Mouse (Mus musculus) stomach, embryonic 15.5 days (tissue): ENCODE results near the gene Grin2d. TPM values are rescaled to one million over a fixed set of nuclear protein-coding genes. Genes with fewer than 3 reads are reported as not detected.

Experiments used
- ATAC-seq: fragments of 200-750 bp; cut with Nextera tagmentation; 2 replicates; pipeline ENCODE4 v1.8.0; 2017; ENCODE audit warnings: low read depth, moderate number of reproducible peaks, moderate TSS enrichment; ENCODE audit not compliant: insufficient read depth, low FRiP score
- H3K27ac ChIP-seq: fragments of 300-500 bp; sonication (generic); 2 replicates; pipeline ENCODE4 v1.5.1; 2015; ENCODE audit warnings: mild to moderate bottlenecking, inconsistent platforms
- H3K27me3 ChIP-seq: fragments of 300-500 bp; sonication (generic); replicated peaks from 2 replicates; pipeline ENCODE4 v1.6.1; 2015; ENCODE audit warnings: inconsistent platforms
- H3K36me3 ChIP-seq: fragments of 300-500 bp; sonication (generic); 2 replicates; pipeline ENCODE4 v1.6.1; 2015; ENCODE audit warnings: inconsistent platforms
- H3K4me1 ChIP-seq: fragments of 300-500 bp; sonication (generic); 2 replicates; pipeline ENCODE4 v1.6.1; 2015; ENCODE audit warnings: inconsistent platforms
- H3K4me2 ChIP-seq: fragments of 300-500 bp; sonication (generic); 2 replicates; pipeline ENCODE4 v1.6.1; 2015; ENCODE audit warnings: mild to moderate bottlenecking, inconsistent platforms
- H3K4me3 ChIP-seq: fragments of 300-500 bp; sonication (generic); replicated peaks from 2 replicates; pipeline ENCODE4 v1.5.1; 2015; ENCODE audit warnings: inconsistent platforms
- H3K9ac ChIP-seq: fragments of 300-500 bp; sonication (generic); 2 replicates; pipeline ENCODE4 v1.6.1; 2015; ENCODE audit warnings: inconsistent platforms
- H3K9me3 ChIP-seq: fragments of 300-500 bp; sonication (generic); 2 replicates; pipeline ENCODE4 v1.6.1; 2016; ENCODE audit warnings: inconsistent platforms
- WGBS: fragments of 180-500 bp; shearing (Covaris S2); methylation state at CpG from one replicate; pipeline ENCODE4 v1.1.7; 2015; 5-methylcytosine and 5-hydroxymethylcytosine counted together
- polyA plus RNA-seq: library from polyadenylated mRNA; unstranded; fragments of >200 nt; fragmentation: Nextera tagmentation; extraction: Ambion mirVana; gene quantifications from 2 replicates; pipeline ENCODE4 v1.2.1, GENCODE M21; 2015

The Grin2d gene
- polyA plus RNA-seq, 1 experiment from 2014 or later = 0.67 TPM

DNA sequence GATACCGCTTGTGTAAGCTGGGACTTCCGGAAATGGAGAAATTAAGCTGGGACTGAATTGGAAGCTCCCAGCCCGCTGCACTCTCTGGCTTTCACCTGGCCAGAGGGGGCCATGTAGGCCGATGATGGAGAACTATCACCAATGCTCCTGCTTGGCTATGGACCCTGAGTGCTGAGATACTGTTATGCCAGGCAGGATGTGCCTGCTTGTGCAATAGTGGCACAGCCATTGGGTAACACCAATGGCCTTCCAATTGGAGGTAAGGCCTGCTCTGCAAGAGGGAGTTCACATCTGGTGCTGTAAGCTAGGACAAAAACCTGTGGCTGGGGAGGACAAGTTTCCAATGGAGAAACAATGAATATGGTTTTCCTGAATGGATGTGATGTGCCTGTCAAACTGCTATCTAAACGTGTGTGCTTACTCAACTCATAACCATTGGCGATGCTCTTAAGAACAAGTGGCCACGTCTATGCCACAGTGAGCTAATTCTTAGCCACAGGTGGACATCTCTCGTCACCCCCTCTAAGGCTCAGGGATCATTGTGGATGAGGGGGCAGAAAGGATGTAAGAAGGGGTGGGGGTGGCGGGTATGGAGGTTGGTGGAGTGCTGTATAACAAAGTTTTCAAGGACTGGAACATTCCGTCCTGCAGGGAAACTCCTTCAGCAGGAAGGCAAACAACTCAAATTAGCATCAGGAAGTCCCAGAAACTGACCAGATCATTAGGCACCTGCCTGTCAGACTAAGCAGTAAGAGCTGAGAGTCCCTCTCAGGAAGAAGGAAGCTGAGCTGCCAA is 35.0 kb downstream of the Grin2d start:
- no peak for ATAC-seq
- Histone ChIP-seq H3K4me3 (no peak overlapping the region), H3K4me2 (no peak overlapping the region), H3K27me3 (no peaks in the 10 kb centered on the region; the same call in 1 of the 2 replicates), H3K4me1 (no peaks in the 10 kb centered on the region), H3K9ac (no peak overlapping the region), H3K36me3 (no peaks in the 10 kb centered on the region), H3K27ac (no peak overlapping the region), H3K9me3 (no peaks in the 10 kb centered on the region)
- 84% methylated on average over 10 of the region's 10 CpGs for WGBS

DNA sequence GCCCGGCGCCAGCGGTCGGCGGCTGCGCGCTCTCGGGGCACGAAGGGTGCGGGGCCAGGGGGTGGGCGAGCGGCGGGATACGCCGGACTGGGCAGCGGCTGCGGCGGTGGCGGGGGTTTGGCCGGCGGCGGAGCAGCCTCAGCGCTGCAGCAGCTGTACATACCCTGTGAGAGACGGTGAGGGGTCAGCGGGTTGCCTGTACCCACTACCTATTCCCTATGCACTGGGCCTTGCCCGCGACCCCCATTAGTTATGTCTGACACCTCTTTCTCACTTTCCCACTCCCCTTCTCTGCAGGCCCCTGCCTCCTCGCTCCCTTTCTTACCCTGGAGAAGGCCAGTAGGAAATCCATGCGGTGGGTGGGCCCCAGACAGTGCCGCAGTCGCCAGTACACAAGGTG is 44.3 kb downstream of the Grin2d start:
- Histone ChIP-seq H3K9me3 (no peaks in the 10 kb centered on the region), H3K9ac (no peak overlapping the region; the same call in 1 of the 2 replicates), H3K4me3 (peak overlapping the region; percentile 44), H3K4me1 (peaks cover 23% of the 10 kb centered on the region; the same call in 1 of the 2 replicates), H3K4me2 (peak overlapping the region; percentile 73), H3K27me3 (peaks cover 47% of the 10 kb centered on the region), H3K36me3 (no peaks in the 10 kb centered on the region), H3K27ac (no peak overlapping the region)
- WGBS = 5% methylated on average over 19 of the region's 31 CpGs
- no peak for ATAC-seq

DNA sequence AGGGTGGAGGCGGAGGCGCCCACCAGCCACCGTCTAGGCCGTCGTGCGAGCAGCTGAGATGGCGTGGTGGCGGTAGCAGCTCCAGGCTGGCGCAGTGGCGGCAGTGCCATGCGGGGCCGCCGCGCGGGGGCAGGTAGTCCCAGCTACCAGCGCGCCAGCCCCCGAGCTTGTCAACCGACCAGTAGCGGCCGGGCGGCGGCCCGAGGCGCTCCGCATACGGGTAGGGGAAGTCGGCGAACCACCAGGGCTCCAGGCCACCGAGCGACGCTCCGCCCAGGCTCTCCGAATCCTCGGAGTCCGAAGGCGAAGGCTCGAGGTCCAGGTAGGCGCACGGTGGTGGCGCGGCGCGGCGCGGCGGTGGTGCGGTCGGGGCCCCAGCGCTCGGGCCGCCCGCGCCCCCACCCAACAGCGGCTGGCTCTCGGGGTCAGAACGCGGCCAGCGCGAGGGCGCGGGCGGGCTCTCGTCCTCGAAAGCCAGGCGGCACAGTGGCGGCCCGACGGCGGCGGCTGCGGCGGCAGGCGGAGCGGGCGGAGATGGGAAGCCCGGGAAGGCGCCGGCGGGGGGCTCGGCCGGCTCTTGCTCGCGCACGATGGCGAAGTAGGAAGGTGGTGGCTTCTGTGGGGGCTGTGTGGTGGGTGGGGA is 44.9 kb downstream of the Grin2d start:
- Histone ChIP-seq H3K9ac (no peak overlapping the region; the same call in 1 of the 2 replicates), H3K4me1 (peaks cover 23% of the 10 kb centered on the region; the same call in 1 of the 2 replicates), H3K36me3 (no peaks in the 10 kb centered on the region), H3K27me3 (peaks cover 47% of the 10 kb centered on the region), H3K4me3 (peak overlapping the region; percentile 44), H3K9me3 (no peaks in the 10 kb centered on the region), H3K27ac (no peak overlapping the region), H3K4me2 (peak overlapping the region; percentile 73)
- under 1% methylated on average over 72 of the region's 86 CpGs for WGBS
- ATAC-seq = peak; percentile 20; the same call in 1 of the 2 replicates

DNA sequence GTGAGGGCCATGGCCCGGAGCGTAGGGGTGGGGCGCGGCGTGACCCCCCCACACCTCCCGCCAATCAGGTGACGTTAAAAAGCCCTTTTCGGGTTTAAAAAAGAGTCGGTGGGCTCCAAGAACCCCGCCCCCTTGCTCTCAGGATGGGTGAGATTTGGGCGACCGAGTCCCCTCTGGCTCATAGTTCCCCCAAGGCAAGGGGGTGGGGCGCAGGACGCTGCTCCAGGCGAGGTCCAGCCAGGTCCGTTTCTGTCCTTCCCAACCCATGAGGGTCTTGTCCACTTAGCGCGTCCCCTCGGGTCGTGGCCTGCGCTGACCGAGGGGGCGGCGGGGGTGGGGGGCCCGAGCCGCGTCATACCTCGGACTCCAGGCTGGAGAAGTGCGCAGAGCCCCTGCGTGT is 45.8 kb downstream of the Grin2d start:
- Histone ChIP-seq H3K9ac (no peak overlapping the region), H3K4me2 (peak overlapping the region; percentile 73), H3K27ac (no peak overlapping the region), H3K36me3 (peaks cover 2% of the 10 kb centered on the region; the same call in 1 of the 2 replicates), H3K9me3 (no peaks in the 10 kb centered on the region), H3K4me3 (peak overlapping the region; percentile 44), H3K4me1 (peaks cover 23% of the 10 kb centered on the region; the same call in 1 of the 2 replicates), H3K27me3 (peaks cover 47% of the 10 kb centered on the region)
- 11% methylated on average over 30 of the region's 30 CpGs for WGBS
- ATAC-seq = no peak

DNA sequence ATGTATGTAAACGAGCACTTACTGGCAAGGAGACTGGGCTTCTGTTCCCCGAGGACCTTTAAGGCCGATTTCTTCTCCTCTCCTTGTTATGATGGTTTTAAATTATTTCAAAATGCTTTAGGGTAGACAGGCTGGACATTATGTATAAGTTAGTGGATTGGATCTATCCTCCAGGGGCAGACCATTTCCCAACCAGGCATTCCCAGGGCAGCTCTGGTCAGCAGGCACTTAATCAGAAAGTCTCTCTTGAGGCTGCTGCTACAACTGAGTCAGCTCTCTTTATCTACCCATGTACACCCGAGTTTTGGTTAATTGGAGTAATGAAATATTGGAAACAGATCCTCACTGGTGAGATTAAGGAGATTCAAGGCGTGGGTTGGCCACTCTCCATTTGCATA is 47.1 kb downstream of the Grin2d start:
- Histone ChIP-seq H3K4me2 (peak overlapping the region; percentile 74), H3K9ac (peak overlapping the region; percentile 20; the same call in 1 of the 2 replicates), H3K36me3 (peaks cover 14% of the 10 kb centered on the region; the same call in 1 of the 2 replicates), H3K27me3 (peaks cover 47% of the 10 kb centered on the region), H3K27ac (no peak overlapping the region), H3K9me3 (no peaks in the 10 kb centered on the region), H3K4me1 (peaks cover 23% of the 10 kb centered on the region; the same call in 1 of the 2 replicates), H3K4me3 (peak overlapping the region; percentile 79)
- 20% methylated on average over 5 of the region's 5 CpGs for WGBS
- no peak for ATAC-seq

DNA sequence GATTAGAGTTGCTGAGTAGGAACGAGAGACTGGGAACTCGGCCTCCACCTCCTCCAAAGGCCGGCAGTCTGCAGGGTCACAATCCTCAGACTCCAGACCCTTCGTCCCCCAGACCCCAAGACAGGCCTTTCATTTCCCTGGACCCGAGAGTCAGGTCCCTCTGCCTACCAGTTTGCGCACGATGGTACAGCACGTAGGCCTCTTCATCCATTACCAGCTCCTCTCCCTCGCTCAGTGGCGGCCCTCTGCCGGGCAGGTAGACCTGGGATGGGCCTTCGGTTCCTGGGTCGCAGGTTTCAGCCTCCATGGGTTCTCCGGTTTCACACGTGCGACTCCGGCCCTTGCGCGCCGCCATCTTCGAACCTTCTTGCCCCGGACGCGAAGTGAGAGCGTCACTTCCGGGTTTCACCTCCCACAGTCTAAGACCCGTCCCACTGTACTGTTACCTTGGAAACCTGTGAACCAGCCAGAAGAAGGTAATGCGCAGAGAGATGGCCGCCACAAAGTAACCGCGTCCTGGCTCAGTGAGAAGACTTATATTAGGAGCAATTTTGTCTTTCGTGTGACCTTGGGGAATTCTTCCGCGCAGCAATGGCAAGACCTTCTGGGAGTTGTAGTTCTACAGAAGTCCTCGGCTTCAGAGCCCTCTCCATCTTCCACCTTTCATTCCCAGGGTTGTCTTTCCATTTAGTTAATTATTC is 47.6 kb downstream of the Grin2d start, which contains the start of gene Grwd1:
Gene Grwd1, minus strand, starts transcription at position 518 of the 701 bp plus-strand sequence.
- peak within 1 kb of the TSS; percentile 79 for H3K4me3 ChIP-seq
- H3K4me1 ChIP-seq = peaks cover 23% of the 10 kb centered on the region; the same call in 1 of the 2 replicates
- peaks cover 44% of the 10 kb centered on the region for H3K27me3 ChIP-seq
- ATAC-seq = peak; percentile 83
- H3K27ac ChIP-seq = no peak within 1 kb of the TSS
- no peaks in the 10 kb centered on the region for H3K9me3 ChIP-seq
- peak within 1 kb of the TSS; percentile 59 for H3K9ac ChIP-seq
- under 1% methylated on average over 34 of the region's 35 CpGs for WGBS
- H3K4me2 ChIP-seq = peak within 1 kb of the TSS; percentile 74
- peaks cover 20% of the 10 kb centered on the region; the same call in 1 of the 2 replicates for H3K36me3 ChIP-seq

DNA sequence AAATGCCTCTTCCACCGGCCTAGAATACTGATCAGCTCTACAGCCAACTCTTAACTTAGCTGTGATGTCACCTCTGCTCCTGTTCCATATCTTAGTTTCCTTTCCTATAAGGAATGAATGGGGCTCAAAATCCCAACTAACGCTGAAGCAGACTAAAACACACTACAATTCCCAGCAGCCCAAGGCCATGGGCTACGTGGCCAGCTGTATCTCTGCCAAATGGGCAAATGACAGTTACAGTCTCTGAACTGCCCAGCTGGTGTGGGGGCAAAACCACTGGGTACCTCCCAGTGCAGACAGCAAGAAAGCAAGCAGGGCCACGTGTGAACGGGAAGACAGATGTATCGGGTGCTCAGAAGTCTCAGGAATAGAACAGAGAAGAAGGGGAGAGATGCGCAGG is 51.5 kb downstream of the Grin2d start:
- no peak for ATAC-seq
- Histone ChIP-seq H3K4me2 (no peak overlapping the region), H3K4me1 (0 out of 2 replicates have a peak, but pooled peaks cover 8% of the 10 kb centered on the region), H3K4me3 (no peak overlapping the region), H3K9ac (no peak overlapping the region), H3K27ac (no peak overlapping the region), H3K9me3 (no peaks in the 10 kb centered on the region), H3K27me3 (peaks cover 5% of the 10 kb centered on the region; the same call in 1 of the 2 replicates), H3K36me3 (peaks cover 27% of the 10 kb centered on the region)
- 86% methylated on average over 7 of the region's 7 CpGs for WGBS

DNA sequence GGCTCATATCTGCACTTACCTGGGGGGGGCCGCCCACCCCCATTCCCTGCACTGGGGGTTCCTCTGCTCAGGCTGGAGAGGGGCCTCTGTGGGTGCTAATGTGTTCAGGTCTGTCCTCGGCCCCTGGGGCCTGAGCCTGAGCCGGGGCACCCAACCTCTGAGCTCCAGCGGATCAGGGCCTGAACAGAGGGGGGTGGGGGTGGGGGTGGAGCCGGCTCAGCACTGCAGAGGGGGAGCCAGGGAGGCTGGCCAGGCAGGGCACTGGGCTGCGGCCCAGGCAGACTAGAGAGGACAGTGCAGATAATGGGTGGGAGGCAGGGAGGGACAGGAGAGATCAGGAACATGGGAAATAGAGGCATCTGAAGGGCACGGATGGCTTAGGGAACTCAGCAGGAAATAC is 53.6 kb downstream of the Grin2d start, which contains the start of gene Kcnj14:
Gene Kcnj14, minus strand, starts transcription at position 185 of the 400 bp plus-strand sequence.
- WGBS = 60% methylated on average over 7 of the region's 7 CpGs
- no peak within 1 kb of the TSS for H3K27ac ChIP-seq
- 0 out of 2 replicates have a peak, but pooled peaks cover 4% of the 10 kb centered on the region for H3K4me1 ChIP-seq
- H3K9ac ChIP-seq = no peak within 1 kb of the TSS
- no peaks in the 10 kb centered on the region for H3K27me3 ChIP-seq
- peaks cover 27% of the 10 kb centered on the region for H3K36me3 ChIP-seq
- no peaks in the 10 kb centered on the region for H3K9me3 ChIP-seq
- H3K4me3 ChIP-seq = no peak within 1 kb of the TSS
- no peak within 1 kb of the TSS for H3K4me2 ChIP-seq
- no peak for ATAC-seq

DNA sequence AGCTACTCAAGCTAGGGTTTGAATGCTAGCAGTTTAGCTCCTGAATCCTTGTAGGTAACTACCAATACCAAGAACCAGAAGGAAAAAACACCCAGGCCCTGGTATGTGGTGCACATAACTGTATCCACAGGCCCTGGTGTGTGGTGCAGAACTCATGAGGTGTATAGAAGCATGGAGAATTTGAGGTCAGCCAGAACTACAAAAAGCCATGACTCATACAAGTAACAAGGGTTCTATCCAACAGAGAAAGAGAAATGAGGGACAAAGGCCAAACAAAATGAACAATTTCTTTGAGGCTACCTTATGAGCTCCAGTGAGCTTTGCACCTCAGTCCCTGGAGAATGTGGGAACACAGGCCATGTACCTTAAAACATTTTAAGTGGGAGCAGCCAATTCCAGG is 57.3 kb downstream of the Grin2d start:
- no peak for ATAC-seq
- H3K9me3 ChIP-seq = no peaks in the 10 kb centered on the region
- H3K9ac ChIP-seq = no peak overlapping the region
- no peaks in the 10 kb centered on the region for H3K27me3 ChIP-seq
- no peak overlapping the region for H3K4me2 ChIP-seq
- H3K27ac ChIP-seq = no peak overlapping the region
- 0 out of 2 replicates have a peak, but pooled peaks cover 2% of the 10 kb centered on the region for H3K4me1 ChIP-seq
- no peak overlapping the region for H3K4me3 ChIP-seq
- peaks cover 11% of the 10 kb centered on the region for H3K36me3 ChIP-seq

DNA sequence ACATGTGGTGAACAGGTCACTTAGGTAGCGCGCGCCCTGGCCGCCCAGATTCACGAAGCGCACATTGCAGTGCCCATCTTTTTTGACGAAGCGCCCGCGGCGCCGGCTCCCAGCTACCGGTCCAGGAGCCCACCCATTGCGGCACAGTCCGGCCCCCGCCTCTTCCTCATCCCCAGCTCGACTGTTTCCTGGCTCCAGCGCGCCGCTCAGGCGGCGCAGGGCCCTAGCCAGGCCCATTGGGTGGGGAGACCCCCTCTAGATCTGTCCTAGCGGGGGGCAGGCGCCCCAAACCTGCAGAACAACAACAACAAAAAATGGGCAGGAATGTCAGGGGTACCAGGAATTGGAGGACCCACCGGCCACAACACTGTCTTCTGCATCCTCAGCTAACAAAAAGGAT is 58.3 kb downstream of the Grin2d start:
- Histone ChIP-seq H3K4me3 (peak overlapping the region; percentile 14), H3K9ac (no peak overlapping the region), H3K36me3 (peaks cover under 1% of the 10 kb centered on the region; the same call in 1 of the 2 replicates), H3K27me3 (no peaks in the 10 kb centered on the region), H3K4me2 (peak overlapping the region; percentile 43), H3K9me3 (no peaks in the 10 kb centered on the region), H3K4me1 (peaks cover 11% of the 10 kb centered on the region), H3K27ac (no peak overlapping the region)
- ATAC-seq = no peak
- 16% methylated on average over 25 of the region's 25 CpGs for WGBS

DNA sequence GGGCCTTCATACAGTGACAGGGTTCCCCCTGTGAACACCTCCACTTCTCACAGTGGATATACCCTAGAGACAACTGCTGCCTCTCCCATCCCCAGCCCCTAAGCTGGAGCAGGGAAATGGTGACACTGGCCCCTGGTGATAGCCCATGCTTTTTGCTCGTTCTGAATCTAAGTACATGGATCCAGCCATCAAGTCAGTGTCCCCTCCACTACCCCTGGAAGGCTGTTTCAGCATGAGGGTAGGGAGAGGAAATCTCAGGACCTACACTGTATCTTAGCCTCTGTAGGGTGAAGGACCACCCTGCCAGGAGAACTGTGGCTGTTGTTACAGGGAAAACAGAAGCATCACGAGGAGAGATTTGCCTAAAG is 62.2 kb downstream of the Grin2d start:
- Histone ChIP-seq H3K36me3 (peaks cover 19% of the 10 kb centered on the region), H3K27ac (no peak overlapping the region), H3K9me3 (no peaks in the 10 kb centered on the region), H3K9ac (no peak overlapping the region), H3K4me1 (peaks cover 21% of the 10 kb centered on the region), H3K4me2 (no peak overlapping the region), H3K27me3 (no peaks in the 10 kb centered on the region), H3K4me3 (no peak overlapping the region)
- no peak for ATAC-seq
- 60% methylated on average over 2 of the region's 2 CpGs for WGBS
